Mouse (Mus musculus): ENCODE data around the gene Defb3.

DNA sequence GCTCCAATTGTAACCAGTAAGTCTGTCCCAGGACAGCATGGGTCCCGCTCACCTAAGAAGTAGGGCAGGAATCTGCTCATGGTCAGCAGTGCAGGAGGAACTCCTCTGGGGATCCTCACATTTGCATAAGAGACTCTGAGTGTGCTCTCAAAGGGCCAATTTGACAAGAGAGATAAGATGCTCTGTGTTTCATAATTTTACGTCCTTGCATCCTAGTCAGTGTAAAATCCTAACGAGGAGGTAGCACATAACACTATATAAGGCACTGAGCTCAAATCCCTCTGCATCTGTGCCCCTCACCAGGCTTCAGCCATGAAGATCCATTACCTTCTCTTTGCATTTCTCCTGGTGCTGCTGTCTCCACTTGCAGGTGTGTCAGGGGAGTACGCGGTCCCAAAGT lies 45.9 kb upstream of the Defb3 start, which contains the start of gene Defb5:
- TF ChIP-seq CTCF (conservative IDR thresholded peaks at IDR 0.05; ENCODE audit: insufficient read depth, insufficient read length, low read depth, low read length), result no peak
- no peak for TF ChIP-seq POLR2A (IDR thresholded peaks at IDR 0.05; ENCODE audit: low read depth, low read length)

All from kidney, adult 2 months (tissue).